Mouse (Mus musculus) kidney, postnatal 25 days (tissue): Measurements from ENCODE around the gene Ifitm10.
"Not testable (repeated sequence)": the region's sequence is repeated elsewhere in the genome, so short reads cannot be mapped to it uniquely, and the experiment has no call there.

Experiments
- DNase-seq, 2 experiments: peaks; one replicate each; pipeline ENCODE4 v3.0.0; 2021; ENCODE audit warnings: mixed read lengths in 2 of 2

The Ifitm10 gene

GRCm38 (mm10) chr7:142360743-142361142 is 12.8 kb downstream of the Ifitm10 start:
- DNase-seq: no peak

DNA sequence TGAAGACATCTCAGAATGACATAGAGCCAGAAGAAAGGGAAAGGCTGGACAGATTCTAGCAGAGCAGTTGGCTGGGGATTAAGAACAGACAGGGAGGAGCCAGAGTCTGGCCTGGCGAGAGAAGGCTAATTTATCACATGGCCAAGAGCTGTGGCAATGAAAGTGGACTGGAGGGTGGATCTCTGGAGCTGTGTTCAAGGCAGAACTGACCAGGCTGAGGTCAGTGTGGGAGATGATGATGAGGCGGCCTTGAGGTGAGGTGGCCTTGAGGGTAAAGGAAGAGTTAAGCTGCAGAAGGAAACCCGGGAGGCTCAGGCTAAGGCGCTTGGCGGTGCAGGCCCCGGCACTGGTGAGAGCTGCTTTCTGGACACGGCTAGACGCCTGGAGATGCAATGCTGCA is 14.4 kb downstream of the Ifitm10 start:
- no peak for DNase-seq

GRCm38 (mm10) chr7:142357566-142357965 is 16.0 kb downstream of the Ifitm10 start:
- DNase-seq: no peak

DNA sequence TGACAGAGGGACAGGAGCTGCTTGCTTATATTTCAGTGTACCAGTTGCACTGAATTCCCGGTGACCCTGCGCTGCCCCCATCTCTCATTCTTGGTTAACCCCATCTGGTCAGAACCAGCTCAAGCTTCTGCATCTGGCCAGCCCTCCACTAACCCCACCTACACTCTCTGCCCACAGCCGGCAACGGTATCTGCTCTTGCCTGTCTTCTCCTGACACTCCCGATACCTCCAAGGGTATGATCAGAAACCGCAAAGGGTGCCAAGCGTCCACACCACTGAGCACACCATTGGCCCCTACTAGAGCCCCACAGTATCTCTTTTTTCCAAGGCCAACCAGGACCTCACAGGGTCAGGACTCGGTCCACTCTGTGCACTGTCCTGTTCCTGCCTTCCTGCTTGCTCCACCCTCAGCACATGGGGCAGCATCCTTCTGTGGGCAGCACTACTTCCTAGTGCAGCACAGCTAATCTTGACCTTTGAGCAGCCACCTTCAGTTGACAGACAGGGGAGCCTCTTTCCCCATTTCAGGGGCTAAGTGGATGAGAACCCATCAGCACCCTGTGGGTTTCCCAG is 18.8 kb downstream of the Ifitm10 start:
- DNase-seq: no peak

DNA sequence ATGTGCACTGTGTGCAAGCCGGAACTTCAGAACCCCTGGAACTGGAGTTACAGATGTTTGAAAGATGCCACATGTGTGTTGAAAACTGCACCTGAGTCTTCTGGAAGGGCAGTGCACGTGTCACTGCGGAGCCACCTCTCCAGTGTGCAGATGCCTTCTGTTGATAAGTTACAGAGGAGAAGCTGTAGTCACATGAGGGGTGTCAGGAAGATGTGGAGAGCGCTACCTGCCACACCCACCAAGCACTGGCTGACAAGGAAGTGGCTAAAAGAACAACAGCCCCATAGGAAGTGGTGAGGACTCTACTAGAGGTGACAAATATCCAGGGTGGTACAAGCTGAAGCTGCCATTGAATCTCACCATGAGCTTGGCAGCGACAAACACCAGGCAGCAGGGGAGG is 19.7 kb downstream of the Ifitm10 start:
- DNase-seq: no peak

GRCm38 (mm10) chr7:142351569-142351968 is 22.0 kb downstream of the Ifitm10 start:
- DNase-seq: no peak

GRCm38 (mm10) chr7:142349308-142349961 is 24.1 kb downstream of the Ifitm10 start:
- no peak for DNase-seq

DNA sequence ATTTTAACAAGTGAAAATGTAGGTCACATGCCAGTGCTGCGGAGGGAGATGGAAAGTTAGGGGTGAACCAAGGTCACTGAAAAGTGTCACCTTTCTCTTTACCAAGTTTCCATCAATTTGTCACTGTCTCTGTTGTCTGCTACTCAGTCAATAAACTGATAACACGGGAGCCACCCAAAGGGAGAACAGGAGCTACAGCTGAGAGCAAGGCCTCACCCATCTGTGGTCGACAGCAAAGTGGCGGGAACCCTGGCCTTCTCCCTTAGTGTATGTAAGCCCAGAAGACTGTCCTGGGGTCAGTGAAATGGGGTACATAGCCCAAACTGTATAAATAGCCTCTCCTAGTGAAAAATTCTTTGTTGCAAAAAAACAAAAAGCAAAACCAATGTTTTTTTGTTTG is 26.0 kb downstream of the Ifitm10 start:
- no peak for DNase-seq

- no peak for DNase-seq
These were observed 31.3 kb downstream of the Ifitm10 start for GRCm38 (mm10) chr7:142342247-142342640.

- DNase-seq: no peak
These were observed 31.8 kb downstream of the Ifitm10 start for GRCm38 (mm10) chr7:142341564-142342246.

DNA sequence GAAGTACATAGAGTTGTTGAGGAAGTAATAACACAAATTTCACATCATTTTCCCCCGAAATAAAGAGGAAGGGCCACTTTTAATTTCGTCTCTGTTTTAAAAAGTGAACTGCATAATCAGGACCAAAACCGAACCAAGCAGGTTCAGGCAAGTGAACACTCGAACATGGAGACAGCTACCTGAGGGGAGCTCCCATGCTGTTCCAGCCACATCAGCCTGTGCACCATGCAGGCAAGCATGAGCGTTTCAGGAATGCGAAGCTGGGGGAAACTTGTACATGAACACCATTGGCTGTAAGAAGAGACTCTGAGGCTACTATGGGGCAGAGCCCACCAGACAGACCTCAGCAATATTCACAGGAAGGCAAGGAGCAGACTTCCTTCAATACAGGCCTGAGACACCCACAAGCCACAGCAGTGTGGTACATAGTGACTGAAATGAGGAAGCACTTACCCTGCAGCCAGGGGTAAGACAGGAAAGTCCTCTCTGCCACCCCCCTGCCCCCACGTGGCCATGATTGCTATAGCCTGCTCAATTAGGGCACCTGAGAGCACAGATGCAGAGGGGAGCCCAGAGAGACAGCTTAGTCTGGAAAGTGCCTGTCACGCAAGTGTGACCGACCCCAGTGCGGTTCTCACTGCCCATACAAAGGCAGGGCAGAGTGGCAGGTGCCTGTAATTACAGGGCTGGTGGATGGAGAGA is 33.1 kb downstream of the Ifitm10 start:
- DNase-seq: no peak

- DNase-seq: no peak
These were observed 38.4 kb downstream of the Ifitm10 start for GRCm38 (mm10) chr7:142335151-142335550.

GRCm38 (mm10) chr7:142334246-142334645 is 39.3 kb downstream of the Ifitm10 start:
- DNase-seq: peak; percentile 82 to 94

GRCm38 (mm10) chr7:142332741-142333140 is 40.8 kb downstream of the Ifitm10 start:
- not testable (repeated sequence) for DNase-seq

- DNase-seq: no peak
These were observed 42.3 kb downstream of the Ifitm10 start for GRCm38 (mm10) chr7:142331281-142331680.

DNA sequence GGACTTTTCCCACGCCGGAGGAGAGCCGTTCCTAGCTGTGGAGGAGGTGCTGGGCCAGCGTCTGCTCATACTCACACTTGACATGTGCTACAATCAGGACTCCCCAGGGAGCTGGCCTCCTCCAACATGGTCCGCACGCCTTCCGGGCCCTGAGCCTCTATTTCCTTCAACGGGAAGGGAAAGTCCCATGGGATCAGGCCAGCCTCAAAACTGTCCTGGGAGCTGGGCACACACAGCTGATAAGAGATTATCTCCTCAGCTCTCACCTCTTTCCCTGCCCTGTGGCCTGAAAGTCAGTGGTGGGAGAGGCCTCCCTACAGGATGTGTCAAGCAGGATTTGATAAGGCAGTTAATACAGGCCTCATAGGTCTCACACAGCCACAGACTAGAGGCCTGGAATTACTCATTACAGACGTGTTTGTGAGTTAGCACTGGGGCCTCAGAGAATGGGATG is 43.3 kb downstream of the Ifitm10 start:
- DNase-seq: peak; percentile 81 to 87

DNA sequence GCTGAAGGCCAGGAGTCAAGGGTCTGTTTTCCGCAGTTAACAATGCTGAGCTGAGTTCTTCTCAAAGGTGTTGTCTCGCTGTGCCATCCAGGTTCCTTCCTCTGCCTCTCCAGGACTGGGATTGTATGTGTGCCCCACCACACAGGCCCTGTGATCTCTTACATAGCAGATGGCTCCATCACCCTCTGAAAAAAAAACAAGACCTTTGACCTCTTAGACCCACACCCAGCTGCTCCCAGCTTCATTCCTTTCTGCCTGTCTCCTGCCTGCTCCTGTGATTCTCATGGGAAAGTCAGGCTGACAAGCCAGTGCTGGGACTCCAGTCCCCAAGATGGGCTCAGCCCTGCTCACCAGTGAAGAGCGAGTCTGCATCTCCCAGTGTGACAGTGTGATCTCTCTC is 45.0 kb downstream of the Ifitm10 start:
- no peak for DNase-seq

- DNase-seq: no peak
These were observed 46.7 kb downstream of the Ifitm10 start for GRCm38 (mm10) chr7:142326714-142327445.

- DNase-seq: no peak
These were observed 50.0 kb downstream of the Ifitm10 start for GRCm38 (mm10) chr7:142323396-142324117.

DNA sequence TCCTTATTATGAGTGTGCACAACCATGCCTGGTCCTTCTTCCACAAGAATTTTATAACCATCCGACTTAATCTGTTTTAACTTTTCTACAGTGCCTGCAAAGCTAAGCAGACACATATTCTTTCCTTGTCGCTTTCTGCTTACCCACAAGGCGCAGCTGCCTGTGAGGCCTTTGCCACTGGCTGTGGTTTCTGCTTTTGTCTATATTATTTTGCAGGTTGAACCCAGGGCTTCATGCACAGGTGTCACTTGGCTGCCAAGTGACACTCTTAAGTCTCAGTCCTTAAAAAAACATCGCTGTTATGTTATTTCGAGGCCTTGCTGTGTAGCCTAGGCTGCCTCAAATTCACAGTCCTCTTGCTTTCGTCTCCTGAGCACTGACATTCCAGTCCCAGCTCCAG is 50.9 kb downstream of the Ifitm10 start:
- DNase-seq: no peak

DNA sequence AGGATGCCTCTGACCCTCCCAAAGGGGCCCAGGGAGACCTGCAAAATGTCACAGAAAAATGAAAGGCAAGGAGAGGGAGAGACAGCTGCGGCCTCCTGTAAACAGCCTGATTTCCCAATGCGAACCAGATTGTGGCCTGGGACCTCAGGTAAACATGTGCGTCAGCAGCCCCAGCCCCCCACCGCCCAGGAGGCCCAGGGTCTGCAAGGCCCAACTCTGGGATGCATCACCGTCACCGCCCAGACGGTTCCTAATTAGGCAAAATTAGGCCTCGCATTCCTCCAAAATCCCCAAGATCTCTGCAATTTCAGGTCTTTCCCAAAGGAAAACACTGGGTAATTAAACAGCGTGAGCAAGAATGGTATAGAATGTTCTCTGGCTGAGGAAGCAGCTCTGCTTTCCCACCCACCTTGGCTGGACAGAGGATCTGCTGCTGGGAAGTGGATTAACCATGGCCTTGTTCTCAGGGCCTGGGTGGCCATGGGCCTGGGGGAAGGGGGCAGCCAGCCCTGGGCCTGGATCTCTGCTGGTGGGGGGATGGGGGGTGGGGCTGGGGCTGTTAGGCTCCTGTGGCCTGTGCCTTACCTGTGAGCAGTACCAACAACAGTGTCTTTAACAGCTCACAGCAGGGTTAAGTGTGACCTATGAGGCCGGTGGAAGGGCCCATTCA is 51.8 kb downstream of the Ifitm10 start:
- DNase-seq: not testable (repeated sequence)

- DNase-seq: peak; percentile 11 to 45
These were observed 52.6 kb downstream of the Ifitm10 start for GRCm38 (mm10) chr7:142320906-142321305.
